9 mouse cellular contexts compared by ENCODE assay signal in genomic region chr14:73303193-73303592, GRCm38 (mm10). TPM values are rescaled to one million over a fixed set of nuclear protein-coding genes. Genes with fewer than 3 reads are reported as not detected.
DNase-seq lines count a peak whose midpoint lies in the region; ATAC-seq and TF ChIP-seq lines count a peak whose summit lies in the region.
"Had no signal": no experiment of that assay in that cellular context is flagged by ENCODE, and none has a peak within 500 bp of the region (broad histone marks: within the 10 kb centered on the region; RNA-seq: fewer than 3 reads in every experiment).

No protein-coding gene starts in this region.

- H3K4me1 ChIP-seq in liver, adult 2 months (ENCODE audit: control insufficient read depth, insufficient read depth, low read length) = no peaks in the 10 kb centered on the region
- H3K4me1 ChIP-seq in liver, embryonic 12.5 days = 0 out of 2 replicates have a peak, but pooled peaks cover 10% of the 10 kb centered on the region
- no peaks in the 10 kb centered on the region for H3K4me1 ChIP-seq in stomach, postnatal 0 days (replicated peaks; ENCODE audit: control insufficient read depth, insufficient read depth)

- ATAC-seq in cerebellum, adult (ENCODE audit: insufficient number of reproducible peaks, low FRiP score, low TSS enrichment) = no peak
- no peak for ATAC-seq in liver, embryonic 12.5 days
- ATAC-seq in stomach, postnatal 0 days (ENCODE audit: low FRiP score, low TSS enrichment) = no peak

- no peak overlapping the region for H3K9ac ChIP-seq in liver, adult 2 months (ENCODE audit: low read depth, low read length)
- no peak overlapping the region for H3K9ac ChIP-seq in liver, embryonic 12.5 days
- H3K9ac ChIP-seq in stomach, postnatal 0 days (ENCODE audit: low read length) = no peak overlapping the region
- H3K9ac ChIP-seq: heart, embryonic 13.5 days had no signal

- DNase-seq in cerebellum, adult 18-20 months = peak; percentile 64
- DNase-seq in liver, adult 2 months (ENCODE audit: extremely low read depth, low read depth, low spot score) = peak; percentile 54
- peak; percentile 40 for DNase-seq in ZHBTc4 (ENCODE audit: low read depth, low spot score)
- DNase-seq in forelimb bud, embryonic 11.5 days (ENCODE audit: low read depth, low spot score) = peak; percentile 57
- peak; percentile 67 for DNase-seq in lung, postnatal 14 days
- DNase-seq in stomach, postnatal 0 days (ENCODE audit: low spot score) = peak; percentile 29

- TF ChIP-seq CTCF in liver, adult 2 months (IDR thresholded peaks at IDR 0.05; ENCODE audit: low read depth, low read length) = peak; percentile 70
- peak; percentile 93 for TF ChIP-seq CTCF in stomach, postnatal 0 days (IDR thresholded peaks at IDR 0.05; ENCODE audit: low read depth)

- H3K27ac ChIP-seq in liver, adult 2 months (replicated peaks; ENCODE audit: insufficient read depth, low read depth, low read length) = no peak overlapping the region
- H3K27ac ChIP-seq in liver, embryonic 12.5 days = no peak overlapping the region
- no peak overlapping the region for H3K27ac ChIP-seq in stomach, postnatal 0 days (replicated peaks)
- H3K27ac ChIP-seq: heart, embryonic 13.5 days had no signal

- H3K9me3 ChIP-seq in liver, embryonic 12.5 days (replicated peaks) = no peaks in the 10 kb centered on the region
- no peaks in the 10 kb centered on the region for H3K9me3 ChIP-seq in stomach, postnatal 0 days (ENCODE audit: control insufficient read depth, low read length)
- H3K9me3 ChIP-seq: heart, embryonic 13.5 days had no signal

- no peak overlapping the region for H3K4me3 ChIP-seq in liver, adult 2 months (ENCODE audit: insufficient read depth, low read depth, low read length)
- H3K4me3 ChIP-seq in liver, embryonic 12.5 days = no peak overlapping the region
- no peak overlapping the region for H3K4me3 ChIP-seq in stomach, postnatal 0 days (ENCODE audit: low read depth, low read length)
- H3K4me3 ChIP-seq: heart, embryonic 13.5 days had no signal

- H3K27me3 ChIP-seq in liver, adult 2 months (ENCODE audit: control insufficient read depth, insufficient read depth, low read length) = no peaks in the 10 kb centered on the region
- H3K27me3 ChIP-seq in liver, embryonic 12.5 days (replicated peaks) = no peaks in the 10 kb centered on the region
- no peaks in the 10 kb centered on the region for H3K27me3 ChIP-seq in stomach, postnatal 0 days (ENCODE audit: control insufficient read depth, insufficient read depth, low read length)
- H3K27me3 ChIP-seq: heart, embryonic 13.5 days had no signal

- no peak for TF ChIP-seq POLR2A in liver, adult 2 months (IDR thresholded peaks at IDR 0.05; ENCODE audit: extremely low read depth, insufficient read depth, low read length)

- no peak for TF ChIP-seq EP300 in stomach, postnatal 0 days (optimal IDR thresholded peaks at IDR 0.05)

- no peaks in the 10 kb centered on the region for H3K36me3 ChIP-seq in liver, adult 2 months (ENCODE audit: control insufficient read depth, insufficient read depth, low read length)
- H3K36me3 ChIP-seq in liver, embryonic 12.5 days = peaks cover 7% of the 10 kb centered on the region; the same call in 1 of the 2 replicates
- H3K36me3 ChIP-seq in stomach, postnatal 0 days (ENCODE audit: control insufficient read depth, insufficient read depth, low read length) = no peaks in the 10 kb centered on the region
- H3K36me3 ChIP-seq: heart, embryonic 13.5 days had no signal

- H3K4me2 ChIP-seq in liver, embryonic 12.5 days = no peak overlapping the region
- H3K4me2 ChIP-seq in stomach, postnatal 0 days (replicated peaks; ENCODE audit: low read depth) = no peak overlapping the region
- H3K4me2 ChIP-seq: heart, embryonic 13.5 days had no signal

- H3K79me2 ChIP-seq in liver, adult 2 months (ENCODE audit: control insufficient read depth, insufficient read depth, low read length) = peaks cover 3% of the 10 kb centered on the region; the same call in 1 of the 2 replicates

- 47% methylated on average over 3 of the region's 3 CpGs for WGBS in liver, adult 2 months
- 28% methylated on average over 3 of the region's 3 CpGs for WGBS in liver, embryonic 12.5 days (ENCODE audit: insufficient replicate concordance)
- WGBS in stomach, postnatal 0 days = 23% methylated on average over 3 of the region's 3 CpGs

RNA-seq across cellular contexts. Expression of gene Rb1, which starts 22.4 kb away (rescaled TPM):
- total RNA-seq in liver, adult 2 months (2014; rRNA removed) = 7.0 and 7.2 TPM in 2 replicates
- 1.1 and 1.2 TPM in 2 replicates for polyA plus RNA-seq in liver, adult 2 months (2012; rRNA removed)
- 30.1 and 33.3 TPM in 2 replicates for polyA plus RNA-seq in liver, embryonic 12.5 days (2016; fragmentation: Nextera tagmentation; extraction: Ambion mirVana)
- 13.8 and 15.4 TPM in 2 replicates for polyA plus RNA-seq in stomach, postnatal 0 days (2015; fragmentation: Nextera tagmentation; extraction: Ambion mirVana)
